Mouse (Mus musculus) stomach, embryonic 15.5 days (tissue): Measurements from ENCODE around the gene Trak1. TPM values are rescaled to one million over a fixed set of nuclear protein-coding genes. Genes with fewer than 3 reads are reported as not detected.

Experiments used
- ATAC-seq: fragments of 200-750 bp; cut with Nextera tagmentation; 2 replicates; pipeline ENCODE4 v1.8.0; 2017; ENCODE audit warnings: low read depth, moderate number of reproducible peaks, moderate TSS enrichment; ENCODE audit not compliant: insufficient read depth, low FRiP score
- H3K27ac ChIP-seq: fragments of 300-500 bp; sonication (generic); 2 replicates; pipeline ENCODE4 v1.5.1; 2015; ENCODE audit warnings: mild to moderate bottlenecking, inconsistent platforms
- H3K27me3 ChIP-seq: fragments of 300-500 bp; sonication (generic); replicated peaks from 2 replicates; pipeline ENCODE4 v1.6.1; 2015; ENCODE audit warnings: inconsistent platforms
- H3K36me3 ChIP-seq: fragments of 300-500 bp; sonication (generic); 2 replicates; pipeline ENCODE4 v1.6.1; 2015; ENCODE audit warnings: inconsistent platforms
- H3K4me1 ChIP-seq: fragments of 300-500 bp; sonication (generic); 2 replicates; pipeline ENCODE4 v1.6.1; 2015; ENCODE audit warnings: inconsistent platforms
- H3K4me2 ChIP-seq: fragments of 300-500 bp; sonication (generic); 2 replicates; pipeline ENCODE4 v1.6.1; 2015; ENCODE audit warnings: mild to moderate bottlenecking, inconsistent platforms
- H3K4me3 ChIP-seq: fragments of 300-500 bp; sonication (generic); replicated peaks from 2 replicates; pipeline ENCODE4 v1.5.1; 2015; ENCODE audit warnings: inconsistent platforms
- H3K9ac ChIP-seq: fragments of 300-500 bp; sonication (generic); 2 replicates; pipeline ENCODE4 v1.6.1; 2015; ENCODE audit warnings: inconsistent platforms
- H3K9me3 ChIP-seq: fragments of 300-500 bp; sonication (generic); 2 replicates; pipeline ENCODE4 v1.6.1; 2016; ENCODE audit warnings: inconsistent platforms
- WGBS: fragments of 180-500 bp; shearing (Covaris S2); methylation state at CpG from one replicate; pipeline ENCODE4 v1.1.7; 2015; 5-methylcytosine and 5-hydroxymethylcytosine counted together
- polyA plus RNA-seq: library from polyadenylated mRNA; unstranded; fragments of >200 nt; fragmentation: Nextera tagmentation; extraction: Ambion mirVana; gene quantifications from 2 replicates; pipeline ENCODE4 v1.2.1, GENCODE M21; 2015

The Trak1 gene
- polyA plus RNA-seq, 1 experiment from 2014 or later, result 20.7 TPM

DNA sequence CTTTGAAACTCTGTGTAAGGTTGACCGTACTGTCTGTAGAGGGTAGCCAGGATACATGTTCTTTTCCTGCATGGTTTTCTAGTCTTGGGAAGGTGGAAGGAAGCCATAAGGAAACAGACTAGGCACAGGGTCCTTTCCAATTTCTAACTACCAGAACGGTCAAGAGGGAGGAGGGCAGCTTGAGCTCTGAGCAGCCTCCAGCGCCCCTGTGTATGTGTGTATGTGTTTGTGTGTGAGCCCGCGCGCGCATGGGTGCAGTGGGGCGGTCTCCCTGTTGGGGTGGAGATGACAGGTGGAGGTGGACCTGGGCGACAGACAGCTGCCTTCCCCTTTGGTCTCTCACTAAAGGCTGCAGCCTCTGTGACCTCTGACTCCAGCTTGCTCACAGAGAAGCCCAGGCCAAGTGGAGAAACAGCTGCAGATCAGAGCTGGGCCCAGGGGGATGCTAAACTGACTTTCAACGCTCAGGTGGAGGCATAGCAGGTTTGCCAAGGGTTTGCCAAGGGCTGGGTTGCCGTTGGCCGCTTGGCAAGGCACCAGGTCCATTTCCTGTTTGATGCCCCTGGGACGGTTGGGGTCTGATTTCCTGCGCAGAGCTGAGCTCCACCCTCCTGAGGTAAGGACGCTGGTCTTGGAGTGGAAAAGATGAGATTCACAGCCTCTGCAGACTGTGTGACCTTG is 1.2 kb downstream of the Trak1 start:
- peak overlapping the region; percentile 95 for H3K4me2 ChIP-seq
- WGBS, result 35% methylated on average over 15 of the region's 15 CpGs
- H3K4me3 ChIP-seq, result peak overlapping the region; percentile 87
- peak overlapping the region; percentile 88 for H3K9ac ChIP-seq
- ATAC-seq, result no peak
- H3K36me3 ChIP-seq, result no peaks in the 10 kb centered on the region
- H3K27me3 ChIP-seq, result 0 out of 2 replicates have a peak, but pooled peaks cover 3% of the 10 kb centered on the region
- H3K27ac ChIP-seq, result no peak overlapping the region
- H3K4me1 ChIP-seq, result peaks cover 30% of the 10 kb centered on the region
- H3K9me3 ChIP-seq, result no peaks in the 10 kb centered on the region

- Histone ChIP-seq H3K4me2 (peak overlapping the region; percentile 95), H3K9ac (no peak overlapping the region), H3K27me3 (0 out of 2 replicates have a peak, but pooled peaks cover 3% of the 10 kb centered on the region), H3K36me3 (no peaks in the 10 kb centered on the region), H3K9me3 (no peaks in the 10 kb centered on the region), H3K4me3 (peak overlapping the region; percentile 87; the same call in 1 of the 2 replicates), H3K4me1 (peaks cover 33% of the 10 kb centered on the region), H3K27ac (no peak overlapping the region)
- WGBS, result 79% methylated on average over 9 of the region's 9 CpGs
- ATAC-seq, result no peak
Observed at GRCm38 (mm10) chr9:121299223-121299755, 2.0 kb downstream of the Trak1 start.

- WGBS, result 61% methylated on average over 19 of the region's 19 CpGs
- H3K27ac ChIP-seq, result no peak overlapping the region
Observed at GRCm38 (mm10) chr9:121299976-121300570, 2.8 kb downstream of the Trak1 start.

DNA sequence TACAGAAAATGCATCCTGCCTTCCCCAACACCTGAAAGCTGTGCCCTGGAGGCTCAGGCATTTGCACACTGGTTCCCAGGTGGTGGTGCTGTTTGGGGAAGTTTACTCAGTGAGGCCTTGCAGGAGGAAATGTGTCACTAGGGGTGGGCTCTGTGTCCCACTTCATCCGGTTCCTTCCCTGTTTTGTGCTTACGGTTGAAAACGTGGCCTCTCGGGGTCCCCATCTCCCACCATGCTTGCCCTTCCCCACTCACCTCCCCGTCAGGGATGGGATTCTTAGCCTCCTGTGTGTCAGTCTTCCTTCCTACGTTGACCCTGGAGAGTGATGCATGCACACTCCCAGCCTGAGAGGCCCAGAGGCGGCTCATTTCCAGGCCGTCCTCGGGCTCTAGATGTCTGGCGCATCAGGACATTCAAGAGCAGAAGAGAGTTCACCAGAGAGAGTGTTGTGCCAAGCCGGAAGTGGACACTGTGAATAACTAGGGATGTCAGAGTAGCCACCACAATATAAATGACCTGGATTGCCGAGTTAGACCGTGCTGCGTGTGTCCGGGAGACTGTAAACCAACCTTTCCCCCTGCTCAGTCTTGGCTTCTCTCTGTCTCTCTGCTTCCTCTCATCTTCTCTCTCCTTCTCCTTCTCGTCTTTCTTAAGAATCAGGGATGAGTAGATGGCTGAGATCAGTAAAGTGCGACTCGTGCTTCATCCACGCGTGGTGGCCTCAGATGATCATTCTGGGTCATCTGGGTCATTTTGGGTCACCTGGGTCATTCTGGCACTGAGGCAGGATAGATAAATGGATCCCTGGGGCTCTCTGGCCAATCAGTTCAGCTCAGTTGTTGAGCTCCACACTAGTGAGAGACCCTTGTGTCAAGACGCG is 4.0 kb downstream of the Trak1 start:
- H3K27me3 ChIP-seq, result 0 out of 2 replicates have a peak, but pooled peaks cover 2% of the 10 kb centered on the region
- H3K4me3 ChIP-seq, result no peak overlapping the region
- H3K4me1 ChIP-seq, result peaks cover 33% of the 10 kb centered on the region
- H3K9ac ChIP-seq, result no peak overlapping the region
- 74% methylated on average over 22 of the region's 22 CpGs for WGBS
- H3K4me2 ChIP-seq, result peak overlapping the region; percentile 13; the same call in 1 of the 2 replicates
- ATAC-seq, result no peak
- H3K36me3 ChIP-seq, result no peaks in the 10 kb centered on the region
- H3K9me3 ChIP-seq, result no peaks in the 10 kb centered on the region
- H3K27ac ChIP-seq, result no peak overlapping the region; the same call in 1 of the 2 replicates

More at GRCm38 (mm10) chr9:121299976-121300570, 2.8 kb downstream of the Trak1 start:
- H3K4me3 ChIP-seq, result no peak overlapping the region
- H3K4me1 ChIP-seq, result peaks cover 33% of the 10 kb centered on the region
- no peak overlapping the region for H3K9ac ChIP-seq
- 0 out of 2 replicates have a peak, but pooled peaks cover 3% of the 10 kb centered on the region for H3K27me3 ChIP-seq
- ATAC-seq, result no peak
- H3K36me3 ChIP-seq, result no peaks in the 10 kb centered on the region
- peak overlapping the region; percentile 27 for H3K4me2 ChIP-seq
- no peaks in the 10 kb centered on the region for H3K9me3 ChIP-seq

DNA sequence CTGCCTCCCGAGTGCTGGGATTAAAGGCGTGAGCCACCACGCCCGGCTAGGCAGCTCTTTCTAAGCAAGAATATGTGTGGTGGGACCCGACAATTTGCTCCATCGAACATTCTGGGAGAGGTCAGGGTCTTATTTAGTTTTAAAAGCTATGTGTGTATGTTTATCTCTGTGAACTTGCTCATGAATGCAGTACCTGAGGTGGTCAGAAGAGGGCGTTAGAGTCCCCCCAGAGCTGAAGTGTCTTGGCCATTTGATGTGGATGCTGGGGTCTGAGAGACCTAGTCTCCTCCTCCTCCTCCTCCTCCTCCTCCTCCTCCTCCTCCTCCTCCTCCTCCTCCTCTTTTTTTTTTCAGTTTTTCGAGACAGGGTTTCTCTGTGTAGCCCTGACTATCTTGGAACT is 5.2 kb downstream of the Trak1 start:
- H3K27ac ChIP-seq, result no peak overlapping the region
- H3K36me3 ChIP-seq, result no peaks in the 10 kb centered on the region
- H3K4me2 ChIP-seq, result no peak overlapping the region
- WGBS, result 82% methylated on average over 7 of the region's 8 CpGs
- ATAC-seq, result no peak
- H3K27me3 ChIP-seq, result no peaks in the 10 kb centered on the region
- H3K4me1 ChIP-seq, result peaks cover 33% of the 10 kb centered on the region
- no peak overlapping the region for H3K4me3 ChIP-seq
- no peak overlapping the region for H3K9ac ChIP-seq
- H3K9me3 ChIP-seq, result no peaks in the 10 kb centered on the region

- no peak overlapping the region for H3K4me2 ChIP-seq
- no peak overlapping the region for H3K4me3 ChIP-seq
- no peak for ATAC-seq
- H3K27ac ChIP-seq, result no peak overlapping the region
- H3K36me3 ChIP-seq, result no peaks in the 10 kb centered on the region
- WGBS, result 53% methylated on average over 6 of the region's 6 CpGs
- H3K9me3 ChIP-seq, result no peaks in the 10 kb centered on the region
- no peak overlapping the region for H3K9ac ChIP-seq
- H3K27me3 ChIP-seq, result no peaks in the 10 kb centered on the region
- H3K4me1 ChIP-seq, result peaks cover 33% of the 10 kb centered on the region
Observed at GRCm38 (mm10) chr9:121303086-121303485, 5.8 kb downstream of the Trak1 start.

DNA sequence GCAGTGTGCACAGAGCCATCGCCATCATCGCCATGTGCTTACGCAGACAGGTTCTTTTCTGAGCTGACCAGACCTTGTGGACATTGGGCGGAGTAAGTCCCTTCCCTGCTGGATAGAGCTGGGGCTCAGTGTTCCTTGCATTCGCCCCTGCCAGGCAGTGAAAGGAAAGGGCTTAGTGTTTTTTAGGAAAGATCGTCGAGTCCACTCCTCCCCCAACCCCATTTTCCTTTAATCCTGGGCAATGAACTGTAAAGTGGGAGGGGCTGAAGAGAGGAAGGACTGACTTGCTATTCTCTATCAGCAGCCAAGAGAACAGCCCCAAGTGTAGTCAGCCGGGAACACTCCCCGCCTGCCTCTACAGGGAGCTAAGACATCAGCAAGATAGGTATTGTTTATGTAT is 6.4 kb downstream of the Trak1 start:
- no peak overlapping the region for H3K4me2 ChIP-seq
- H3K4me1 ChIP-seq, result peaks cover 27% of the 10 kb centered on the region
- H3K4me3 ChIP-seq, result no peak overlapping the region
- H3K36me3 ChIP-seq, result no peaks in the 10 kb centered on the region
- no peak overlapping the region for H3K9ac ChIP-seq
- no peak for ATAC-seq
- 63% methylated on average over 9 of the region's 9 CpGs for WGBS
- no peak overlapping the region for H3K27ac ChIP-seq
- no peaks in the 10 kb centered on the region for H3K27me3 ChIP-seq
- H3K9me3 ChIP-seq, result no peaks in the 10 kb centered on the region

- no peak overlapping the region for H3K4me3 ChIP-seq
- no peak overlapping the region for H3K9ac ChIP-seq
- H3K27me3 ChIP-seq, result no peaks in the 10 kb centered on the region
- H3K9me3 ChIP-seq, result no peaks in the 10 kb centered on the region
- 79% methylated on average over 10 of the region's 10 CpGs for WGBS
- no peaks in the 10 kb centered on the region for H3K36me3 ChIP-seq
- no peak overlapping the region for H3K4me2 ChIP-seq
- H3K27ac ChIP-seq, result 0 out of 2 replicates have a peak overlapping the region, but pooled peaks have one; percentile 21
- ATAC-seq, result no peak
- H3K4me1 ChIP-seq, result peaks cover 24% of the 10 kb centered on the region
Observed at GRCm38 (mm10) chr9:121304520-121304919, 7.2 kb downstream of the Trak1 start.

DNA sequence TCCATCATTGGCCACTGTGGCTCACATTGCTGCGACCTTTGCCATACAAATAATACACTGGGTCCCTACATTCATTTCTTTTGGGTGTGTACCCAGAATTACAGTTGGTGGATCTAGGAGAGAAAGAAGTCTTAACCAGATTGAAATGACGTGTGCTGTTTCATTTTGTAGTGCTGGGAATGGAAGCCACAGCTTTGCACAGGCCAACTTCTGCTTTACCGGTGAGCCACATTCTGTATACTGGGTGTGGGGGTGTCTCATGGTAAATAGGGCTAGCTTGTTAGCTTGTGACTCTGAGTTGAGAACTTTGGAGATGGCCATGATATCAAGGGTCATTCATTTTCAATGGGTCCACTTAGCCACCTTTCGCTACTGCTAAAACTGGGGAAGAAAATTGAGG is 8.2 kb downstream of the Trak1 start:
- Histone ChIP-seq H3K27ac (no peak overlapping the region), H3K36me3 (no peaks in the 10 kb centered on the region), H3K4me2 (no peak overlapping the region), H3K4me3 (no peak overlapping the region), H3K27me3 (no peaks in the 10 kb centered on the region), H3K9me3 (no peaks in the 10 kb centered on the region), H3K4me1 (peaks cover 16% of the 10 kb centered on the region; the same call in 1 of the 2 replicates), H3K9ac (no peak overlapping the region)
- ATAC-seq, result no peak
- WGBS, result 88% methylated on average over 4 of the region's 4 CpGs

DNA sequence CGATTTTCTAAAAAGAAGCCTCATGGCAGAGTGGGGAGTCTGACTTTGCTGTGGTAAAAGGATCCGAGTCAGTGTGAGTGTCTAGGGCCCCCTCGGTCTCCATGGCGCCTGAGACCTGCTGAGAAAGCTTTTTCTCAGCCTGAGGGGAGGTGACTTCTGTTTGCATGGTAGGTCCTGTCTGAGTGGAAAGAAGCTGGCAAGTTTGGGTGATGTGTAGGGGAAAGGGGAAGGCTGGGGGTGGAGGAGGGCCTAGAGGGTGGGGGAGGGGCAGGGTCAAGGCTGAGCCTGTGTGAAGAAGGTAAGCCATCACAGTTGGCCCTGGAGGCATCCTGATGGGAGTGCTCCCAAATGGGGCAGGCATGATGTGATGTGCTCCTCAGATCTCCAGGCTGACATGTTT is 12.0 kb downstream of the Trak1 start:
- Histone ChIP-seq H3K27ac (no peak overlapping the region), H3K4me3 (no peak overlapping the region), H3K27me3 (no peaks in the 10 kb centered on the region), H3K36me3 (no peaks in the 10 kb centered on the region), H3K9ac (no peak overlapping the region), H3K4me1 (peaks cover 31% of the 10 kb centered on the region), H3K9me3 (no peaks in the 10 kb centered on the region), H3K4me2 (no peak overlapping the region)
- 60% methylated on average over 4 of the region's 4 CpGs for WGBS
- ATAC-seq, result no peak

GRCm38 (mm10) chr9:121310501-121310900 is 13.2 kb downstream of the Trak1 start:
- Histone ChIP-seq H3K27ac (no peak overlapping the region), H3K27me3 (no peaks in the 10 kb centered on the region), H3K9me3 (no peaks in the 10 kb centered on the region), H3K4me2 (no peak overlapping the region), H3K4me3 (no peak overlapping the region), H3K9ac (no peak overlapping the region), H3K4me1 (peaks cover 43% of the 10 kb centered on the region), H3K36me3 (no peaks in the 10 kb centered on the region)
- WGBS, result 75% methylated on average over 7 of the region's 7 CpGs
- ATAC-seq, result no peak
